Mouse (Mus musculus): Measurements from ENCODE around the gene Bcl2. TPM values are rescaled to one million over a fixed set of nuclear protein-coding genes. Genes with fewer than 3 reads are reported as not detected.

Gene Bcl2
- total and polyA plus RNA-seq, 3 experiments, result 30.9 to 87.0 (median 38.8) TPM

DNA sequence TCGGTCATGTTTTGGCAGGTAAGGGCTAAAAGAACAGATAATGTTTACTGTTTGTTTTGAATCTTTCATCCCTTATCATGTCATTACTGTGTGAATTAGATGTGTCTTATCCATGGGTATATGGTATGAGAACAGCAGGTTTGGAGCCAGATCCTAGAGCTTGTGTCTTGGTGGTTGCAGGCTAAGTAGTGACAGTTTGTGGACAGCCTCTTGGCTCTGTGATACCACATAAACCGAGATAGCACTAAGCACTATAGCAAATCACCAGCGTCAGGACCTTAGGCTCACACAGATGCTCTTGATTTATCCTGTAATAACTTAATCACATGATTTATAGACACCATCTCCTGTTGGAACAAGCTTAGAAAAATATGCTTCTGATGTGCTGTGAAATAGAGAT is 210.2 kb downstream of the Bcl2 start:
- no peaks in the 10 kb centered on the region for H3K36me3 ChIP-seq (ENCODE audit: control insufficient read depth in 1 of 2, insufficient read depth in 2 of 2, low read length in 2 of 2)
- H3K27ac ChIP-seq (ENCODE audit: control insufficient read depth, low read depth, low read length), result no peak overlapping the region
- H3K79me2 ChIP-seq (ENCODE audit: control insufficient read depth, insufficient read depth, low read length, poor library complexity), result no peaks in the 10 kb centered on the region
- H3K9me3 ChIP-seq (replicated peaks; ENCODE audit: insufficient read depth, low read length), result no peaks in the 10 kb centered on the region
- TF ChIP-seq GATA1 (IDR thresholded peaks at IDR 0.05; ENCODE audit: low read depth, low read length), result no peak
- TF ChIP-seq ZKSCAN1 (IDR thresholded peaks at IDR 0.05; ENCODE audit: low read depth, low read length), result no peak
- TF ChIP-seq MXI1 (IDR thresholded peaks at IDR 0.05; ENCODE audit: low read depth, low read length), result no peak
- no peak for TF ChIP-seq RAD21 (IDR thresholded peaks at IDR 0.05; ENCODE audit: low read depth, low read length)
- no peak for TF ChIP-seq UBTF (IDR thresholded peaks at IDR 0.05; ENCODE audit: borderline replicate concordance, insufficient read depth, low read depth, low read length)
- no peak for TF ChIP-seq ELF1 (IDR thresholded peaks at IDR 0.05; ENCODE audit: low read depth, low read length)
- no peak for TF ChIP-seq SMC3 (IDR thresholded peaks at IDR 0.05; ENCODE audit: low read depth, low read length)
- TF ChIP-seq RCOR1 (IDR thresholded peaks at IDR 0.05; ENCODE audit: low read depth, low read length), result no peak
- no peak for TF ChIP-seq MYB (IDR thresholded peaks at IDR 0.05; ENCODE audit: low read depth, low read length)
- TF ChIP-seq CTCF (IDR thresholded peaks at IDR 0.05 in 2 of 3, conservative IDR thresholded peaks at IDR 0.05 in 1 of 3; ENCODE audit: control insufficient read depth in 1 of 3, insufficient read depth in 1 of 3, low read depth in 2 of 3, low read length in 3 of 3, poor library complexity in 1 of 3, severe bottlenecking in 1 of 3), result no peak
- TF ChIP-seq MAZ (IDR thresholded peaks at IDR 0.05; ENCODE audit: low read depth, low read length), result no peak
- TF ChIP-seq NELFE (IDR thresholded peaks at IDR 0.05; ENCODE audit: low read depth, low read length), result no peak
- no peak for TF ChIP-seq POLR2A (IDR thresholded peaks at IDR 0.05; ENCODE audit: control insufficient read depth in 1 of 2, insufficient read depth in 1 of 2, low read depth in 1 of 2, low read length in 2 of 2, poor library complexity in 1 of 2)
- no peak for TF ChIP-seq HCFC1 (IDR thresholded peaks at IDR 0.05; ENCODE audit: low read depth, low read length)
- no peak for TF ChIP-seq MAX (IDR thresholded peaks at IDR 0.05; ENCODE audit: low read length)
- no peaks in the 10 kb centered on the region; a peak in 2 of 4 replicates for H3K27me3 ChIP-seq (ENCODE audit: control insufficient read depth in 1 of 2, insufficient read depth in 2 of 2, low read length in 2 of 2)
- DNase-seq (ENCODE audit: low read depth, low spot score), result no peak
- H3K4me1 ChIP-seq (ENCODE audit: control insufficient read depth in 1 of 2, insufficient read depth in 2 of 2, low read length in 2 of 2), result no peaks in the 10 kb centered on the region
- H3K4me3 ChIP-seq (ENCODE audit: control insufficient read depth in 1 of 2, insufficient read depth in 1 of 2, low read depth in 2 of 2, low read length in 2 of 2), result no peak overlapping the region
- no peak overlapping the region for H3K9ac ChIP-seq (ENCODE audit: control insufficient read depth, low read depth, low read length, poor library complexity, severe bottlenecking)

DNA sequence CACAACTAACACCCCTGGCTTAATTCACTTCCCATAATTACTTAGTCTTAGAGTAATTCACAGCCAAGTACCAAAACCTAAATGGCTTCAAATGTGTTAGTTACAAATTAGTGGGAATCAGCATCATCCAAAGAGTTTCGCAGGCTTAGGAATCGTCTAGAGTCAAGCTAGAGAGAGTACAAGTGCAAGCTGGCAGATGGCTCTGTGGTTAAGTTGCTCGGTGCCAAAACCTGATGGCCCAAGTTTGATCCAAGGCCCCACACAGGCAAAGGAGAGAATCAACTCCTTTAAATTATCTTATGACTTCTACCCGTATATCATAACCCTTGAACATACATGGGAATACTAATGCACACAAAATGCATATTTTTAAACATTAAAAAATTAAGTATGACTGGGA is 210.7 kb downstream of the Bcl2 start:
- H3K36me3 ChIP-seq (ENCODE audit: control insufficient read depth in 1 of 2, insufficient read depth in 2 of 2, low read length in 2 of 2), result no peaks in the 10 kb centered on the region
- H3K27me3 ChIP-seq (ENCODE audit: control insufficient read depth in 1 of 2, insufficient read depth in 2 of 2, low read length in 2 of 2), result no peaks in the 10 kb centered on the region; a peak in 2 of 4 replicates
- H3K27ac ChIP-seq (ENCODE audit: control insufficient read depth, low read depth, low read length), result no peak overlapping the region
- no peak overlapping the region for H3K9ac ChIP-seq (ENCODE audit: control insufficient read depth, low read depth, low read length, poor library complexity, severe bottlenecking)
- no peak overlapping the region for H3K4me3 ChIP-seq (ENCODE audit: control insufficient read depth in 1 of 2, insufficient read depth in 1 of 2, low read depth in 2 of 2, low read length in 2 of 2)
- no peaks in the 10 kb centered on the region for H3K4me1 ChIP-seq (ENCODE audit: control insufficient read depth in 1 of 2, insufficient read depth in 2 of 2, low read length in 2 of 2)
- DNase-seq (ENCODE audit: low read depth, low spot score), result no peak
- H3K9me3 ChIP-seq (replicated peaks; ENCODE audit: insufficient read depth, low read length), result no peaks in the 10 kb centered on the region
- no peak for TF ChIP-seq HCFC1 (IDR thresholded peaks at IDR 0.05; ENCODE audit: low read depth, low read length)
- no peak for TF ChIP-seq ZNF384 (IDR thresholded peaks at IDR 0.05; ENCODE audit: low read depth, low read length)
- TF ChIP-seq CHD2 (IDR thresholded peaks at IDR 0.05; ENCODE audit: low read length), result no peak
- no peak for TF ChIP-seq ZMIZ1 (IDR thresholded peaks at IDR 0.05; ENCODE audit: low read depth, low read length)
- TF ChIP-seq MXI1 (IDR thresholded peaks at IDR 0.05; ENCODE audit: low read depth, low read length), result no peak
- no peak for TF ChIP-seq TBP (IDR thresholded peaks at IDR 0.05; ENCODE audit: low read depth, low read length)
- TF ChIP-seq GATA1 (IDR thresholded peaks at IDR 0.05; ENCODE audit: low read depth, low read length), result no peak
- no peak for TF ChIP-seq MEF2A (IDR thresholded peaks at IDR 0.05; ENCODE audit: extremely low read depth, insufficient replicate concordance, low read depth, low read length, poor library complexity, severe bottlenecking)
- TF ChIP-seq POLR2AphosphoS5 (IDR thresholded peaks at IDR 0.05; ENCODE audit: borderline replicate concordance, low read depth, low read length), result no peak
- TF ChIP-seq ETS1 (IDR thresholded peaks at IDR 0.05; ENCODE audit: low read depth, low read length), result no peak
- TF ChIP-seq ELF1 (IDR thresholded peaks at IDR 0.05; ENCODE audit: low read depth, low read length), result no peak
- no peak for TF ChIP-seq ZC3H11A (IDR thresholded peaks at IDR 0.05; ENCODE audit: low read depth, low read length)
- TF ChIP-seq NELFE (IDR thresholded peaks at IDR 0.05; ENCODE audit: low read depth, low read length), result no peak
- TF ChIP-seq SIN3A (IDR thresholded peaks at IDR 0.05; ENCODE audit: low read length), result no peak
- TF ChIP-seq JUND (IDR thresholded peaks at IDR 0.05; ENCODE audit: low read depth, low read length), result no peak
- no peak for TF ChIP-seq EP300 (IDR thresholded peaks at IDR 0.05; ENCODE audit: low read depth in 1 of 2, low read length in 2 of 2)
- no peak for TF ChIP-seq MAX (IDR thresholded peaks at IDR 0.05; ENCODE audit: low read length)
- no peak for TF ChIP-seq CTCF (IDR thresholded peaks at IDR 0.05 in 2 of 3, conservative IDR thresholded peaks at IDR 0.05 in 1 of 3; ENCODE audit: control insufficient read depth in 1 of 3, insufficient read depth in 1 of 3, low read depth in 2 of 3, low read length in 3 of 3, poor library complexity in 1 of 3, severe bottlenecking in 1 of 3)
- H3K79me2 ChIP-seq (ENCODE audit: control insufficient read depth, insufficient read depth, low read length, poor library complexity), result no peaks in the 10 kb centered on the region
